Mouse (Mus musculus) intestine, postnatal 0 days (tissue): ENCODE measurements around the gene Sptbn2. TPM values are rescaled to one million over a fixed set of nuclear protein-coding genes. Genes with fewer than 3 reads are reported as not detected.

Experiments used
- ATAC-seq: fragments of 200-750 bp; cut with Nextera tagmentation; 2 replicates; pipeline ENCODE4 v1.8.0; 2017; ENCODE audit warnings: mild to moderate bottlenecking, moderate TSS enrichment, moderate library complexity
- H3K27ac ChIP-seq: fragments of 300-500 bp; sonication (generic); 2 replicates; pipeline ENCODE4 v1.5.1; 2014; ENCODE audit warnings: mild to moderate bottlenecking, low read depth, low read length, moderate library complexity
- H3K27me3 ChIP-seq: fragments of 300-500 bp; sonication (generic); replicated peaks from 2 replicates; pipeline ENCODE4 v1.6.1; 2014; ENCODE audit warnings: low read length, mixed read lengths; ENCODE audit not compliant: control insufficient read depth, insufficient read depth
- H3K36me3 ChIP-seq: fragments of 300-500 bp; sonication (generic); 2 replicates; pipeline ENCODE4 v1.6.1; 2014; ENCODE audit warnings: mild to moderate bottlenecking, moderate library complexity; ENCODE audit not compliant: control insufficient read depth, insufficient read depth
- H3K4me1 ChIP-seq: fragments of 300-500 bp; sonication (generic); replicated peaks from 2 replicates; pipeline ENCODE4 v1.6.1; 2014; ENCODE audit warnings: antibody characterized with exemption, low read length, mixed read lengths; ENCODE audit not compliant: control insufficient read depth, insufficient read depth
- H3K4me2 ChIP-seq: fragments of 300-500 bp; sonication (generic); replicated peaks from 2 replicates; pipeline ENCODE4 v1.6.1; 2014; ENCODE audit warnings: low read depth, mild to moderate bottlenecking, moderate library complexity
- H3K4me3 ChIP-seq: fragments of 300-500 bp; sonication (generic); 2 replicates; pipeline ENCODE4 v1.5.1; 2014; ENCODE audit warnings: low read depth, low read length
- H3K9ac ChIP-seq: fragments of 300-500 bp; sonication (generic); 2 replicates; pipeline ENCODE4 v1.6.1; 2014; ENCODE audit warnings: mild to moderate bottlenecking, low read depth, low read length
- H3K9me3 ChIP-seq: fragments of 300-500 bp; sonication (generic); 2 replicates; pipeline ENCODE4 v1.6.1; 2016; ENCODE audit warnings: mixed run types; ENCODE audit not compliant: control insufficient read depth
- CTCF ChIP-seq: sonication (generic); IDR thresholded peaks from 2 replicates; pipeline ENCODE4 v1.5.1; 2016; ENCODE audit warnings: low read depth, mild to moderate bottlenecking, control low read depth, antibody characterized with exemption, moderate library complexity
- WGBS: fragments of 180-500 bp; shearing (Covaris S2); extraction: QIAGEN DNeasy Blood & Tissue Kit; methylation state at CpG from one replicate; pipeline ENCODE4 v1.1.7; 2014; 5-methylcytosine and 5-hydroxymethylcytosine counted together
- polyA plus RNA-seq: library from polyadenylated mRNA; unstranded; fragments of >200 nt; fragmentation: Nextera tagmentation; extraction: Ambion mirVana; gene quantifications from 2 replicates; pipeline ENCODE4 v1.2.1, GENCODE M21; 2015

Sptbn2 gene
- 0.27 and 0.31 TPM in 2 replicates for polyA plus RNA-seq

GRCm38 (mm10) chr19:4711098-4711600, at the start of gene Sptbn2:
Gene Sptbn2, plus strand, starts transcription at chr19:4711167.
- H3K36me3 ChIP-seq = no peaks in the 10 kb centered on the region
- H3K9me3 ChIP-seq = no peaks in the 10 kb centered on the region
- H3K4me2 ChIP-seq = peak within 1 kb of the TSS; percentile 81
- 26% methylated on average over 13 of the region's 13 CpGs for WGBS
- H3K4me3 ChIP-seq = peak within 1 kb of the TSS; percentile 46
- no peak within 1 kb of the TSS for H3K27ac ChIP-seq
- peaks cover 46% of the 10 kb centered on the region for H3K27me3 ChIP-seq
- no peaks in the 10 kb centered on the region for H3K4me1 ChIP-seq
- no peak for TF ChIP-seq CTCF
- ATAC-seq = no peak
- H3K9ac ChIP-seq = peak within 1 kb of the TSS; percentile 26

GRCm38 (mm10) chr19:4666815-4667214, 44.2 kb upstream of the Sptbn2 start:
- H3K4me2 ChIP-seq = no peak overlapping the region
- peak; percentile 51 for TF ChIP-seq CTCF
- no peak overlapping the region for H3K27ac ChIP-seq
- H3K4me3 ChIP-seq = no peak overlapping the region
- no peak overlapping the region for H3K9ac ChIP-seq
- H3K9me3 ChIP-seq = no peaks in the 10 kb centered on the region
- H3K4me1 ChIP-seq = peaks cover 2% of the 10 kb centered on the region; the same call in 1 of the 2 replicates
- ATAC-seq = no peak
- H3K36me3 ChIP-seq = no peaks in the 10 kb centered on the region
- H3K27me3 ChIP-seq = peaks cover 3% of the 10 kb centered on the region; the same call in 1 of the 2 replicates

- no peak overlapping the region for H3K4me3 ChIP-seq
- WGBS = 20% methylated on average over 4 of the region's 4 CpGs
- ATAC-seq = peak; percentile 78
- no peaks in the 10 kb centered on the region for H3K9me3 ChIP-seq
- H3K9ac ChIP-seq = no peak overlapping the region
- no peaks in the 10 kb centered on the region for H3K36me3 ChIP-seq
- peaks cover 2% of the 10 kb centered on the region; the same call in 1 of the 2 replicates for H3K4me1 ChIP-seq
- H3K27me3 ChIP-seq = no peaks in the 10 kb centered on the region
- no peak overlapping the region for H3K27ac ChIP-seq
- no peak for TF ChIP-seq CTCF
- no peak overlapping the region for H3K4me2 ChIP-seq
Observed at GRCm38 (mm10) chr19:4670776-4671175, 40.2 kb upstream of the Sptbn2 start.

GRCm38 (mm10) chr19:4672401-4672800, 38.6 kb upstream of the Sptbn2 start:
- no peak for TF ChIP-seq CTCF
- Histone ChIP-seq H3K27ac (no peak overlapping the region), H3K9ac (no peak overlapping the region), H3K4me2 (no peak overlapping the region), H3K4me1 (peaks cover 2% of the 10 kb centered on the region; the same call in 1 of the 2 replicates), H3K27me3 (no peaks in the 10 kb centered on the region), H3K4me3 (no peak overlapping the region), H3K36me3 (no peaks in the 10 kb centered on the region), H3K9me3 (no peaks in the 10 kb centered on the region)
- no peak for ATAC-seq
- WGBS = 28% methylated on average over 6 of the region's 6 CpGs

- Histone ChIP-seq H3K36me3 (no peaks in the 10 kb centered on the region), H3K4me1 (no peaks in the 10 kb centered on the region), H3K4me2 (no peak overlapping the region), H3K9ac (no peak overlapping the region), H3K27me3 (peaks cover 18% of the 10 kb centered on the region; the same call in 1 of the 2 replicates), H3K9me3 (no peaks in the 10 kb centered on the region), H3K4me3 (no peak overlapping the region), H3K27ac (no peak overlapping the region)
- no peak for ATAC-seq
- no peak for TF ChIP-seq CTCF
- WGBS = 65% methylated on average over 3 of the region's 3 CpGs
Observed at GRCm38 (mm10) chr19:4694346-4694745, 16.6 kb upstream of the Sptbn2 start.

- Histone ChIP-seq H3K27me3 (peaks cover 38% of the 10 kb centered on the region), H3K9ac (no peak overlapping the region), H3K4me2 (no peak overlapping the region), H3K36me3 (no peaks in the 10 kb centered on the region), H3K27ac (no peak overlapping the region), H3K9me3 (no peaks in the 10 kb centered on the region), H3K4me1 (no peaks in the 10 kb centered on the region), H3K4me3 (no peak overlapping the region)
- no peak for TF ChIP-seq CTCF
- no peak for ATAC-seq
- WGBS = 88% methylated on average over 3 of the region's 3 CpGs
Observed at GRCm38 (mm10) chr19:4697121-4697520, 13.8 kb upstream of the Sptbn2 start.

GRCm38 (mm10) chr19:4697721-4698120, 13.2 kb upstream of the Sptbn2 start:
- Histone ChIP-seq H3K4me3 (peak overlapping the region; percentile 54), H3K36me3 (no peaks in the 10 kb centered on the region)
- 80% methylated on average over 9 of the region's 9 CpGs for WGBS

More at GRCm38 (mm10) chr19:4697721-4698120, 13.2 kb upstream of the Sptbn2 start:
- H3K27ac ChIP-seq = no peak overlapping the region
- H3K27me3 ChIP-seq = peaks cover 38% of the 10 kb centered on the region
- H3K4me2 ChIP-seq = peak overlapping the region; percentile 89
- no peak overlapping the region for H3K9ac ChIP-seq
- H3K9me3 ChIP-seq = no peaks in the 10 kb centered on the region
- no peaks in the 10 kb centered on the region for H3K4me1 ChIP-seq
- no peak for TF ChIP-seq CTCF
- ATAC-seq = no peak
